Mouse (Mus musculus) left cerebral cortex, adult 8-10 months (tissue): ENCODE results near the gene Skint9. TPM values are rescaled to one million over a fixed set of nuclear protein-coding genes. Genes with fewer than 3 reads are reported as not detected.
"Not testable (repeated sequence)": the region's sequence is repeated elsewhere in the genome, so short reads cannot be mapped to it uniquely, and the experiment has no call there.

Source experiments
- DNase-seq, 2 experiments: peaks; one replicate each; pipeline ENCODE4 v3.0.0; 2022; ENCODE audit warnings: low spot score in 2 of 2
- total RNA-seq, 4 experiments: library from RNA; stranded (reverse); gene quantifications; 2 replicates each; pipeline ENCODE4 v1.2.4; 2022

Skint9 gene
- not detected for total RNA-seq

- no peak for DNase-seq
Measured at GRCm38 (mm10) chr4:112433885-112434284, at the start of gene Skint9. Gene Skint9 (minus strand): TSS chr4:112433985.

- DNase-seq, result no peak
Measured at GRCm38 (mm10) chr4:112432685-112433084, 1.1 kb downstream of the Skint9 start.

- DNase-seq, result no peak
Measured at GRCm38 (mm10) chr4:112432223-112432622, 1.6 kb downstream of the Skint9 start.

GRCm38 (mm10) chr4:112349111-112349510, 84.7 kb downstream of the Skint9 start:
- not testable (repeated sequence) for DNase-seq

Other genes starting within 250 kb of the Skint9 start
- gene Skint3, start 201.7 kb downstream of the Skint9 start, total RNA-seq, result not detected
- not detected for gene Skint2, start 123.2 kb upstream of the Skint9 start, total RNA-seq